In genomic region chr8:70373397-70374317, GRCm38 (mm10) we compare ENCODE assay signal across 9 mouse cellular contexts. TPM values are rescaled to one million over a fixed set of nuclear protein-coding genes. Genes with fewer than 3 reads are reported as not detected.
DNase-seq lines count a peak whose midpoint lies in the region; ATAC-seq lines count a peak whose summit lies in the region.
"Had no signal": no experiment of that assay in that cellular context is flagged by ENCODE, and none has a peak within 500 bp of the region (broad histone marks: within the 10 kb centered on the region; RNA-seq: fewer than 3 reads in every experiment).

TSS of gene Comp (plus strand) at chr8:70373558.

- peak within 1 kb of the TSS; percentile 17; the same call in 1 of the 2 replicates for H3K27ac ChIP-seq in heart, embryonic 13.5 days (replicated peaks)
- no peak within 1 kb of the TSS for H3K27ac ChIP-seq in forebrain, embryonic 15.5 days (replicated peaks)
- H3K27ac ChIP-seq in midbrain, embryonic 11.5 days (ENCODE audit: low read depth, low read length) = no peak within 1 kb of the TSS

- DNase-seq in heart, adult 9 months (ENCODE audit: low spot score in 2 of 2) = no peak
- peak; percentile 28 for DNase-seq in ZHBTc4 (ENCODE audit: low read depth, low spot score)
- DNase-seq in midbrain, embryonic 11.5 days (ENCODE audit: low spot score, missing footprints) = peak; percentile 91
- no peak for DNase-seq in thymus, adult 18-20 months
- DNase-seq in urinary bladder, postnatal 14 days (ENCODE audit: low spot score) = no peak

- H3K36me3 ChIP-seq in heart, embryonic 13.5 days = no peaks in the 10 kb centered on the region
- no peaks in the 10 kb centered on the region for H3K36me3 ChIP-seq in forebrain, embryonic 15.5 days
- H3K36me3 ChIP-seq in midbrain, embryonic 11.5 days (ENCODE audit: control insufficient read depth, insufficient read depth, low read length) = no peaks in the 10 kb centered on the region

- H3K4me3 ChIP-seq in heart, embryonic 13.5 days = peak within 1 kb of the TSS; percentile 46
- H3K4me3 ChIP-seq in forebrain, embryonic 15.5 days = peak within 1 kb of the TSS; percentile 30
- peak within 1 kb of the TSS; percentile 7 for H3K4me3 ChIP-seq in midbrain, embryonic 11.5 days (ENCODE audit: low read depth, low read length)

- H3K9ac ChIP-seq in heart, embryonic 13.5 days = peak within 1 kb of the TSS; percentile 37
- H3K9ac ChIP-seq in forebrain, embryonic 15.5 days (replicated peaks) = no peak within 1 kb of the TSS
- no peak within 1 kb of the TSS for H3K9ac ChIP-seq in midbrain, embryonic 11.5 days (ENCODE audit: low read length)

- 4% methylated on average over 47 of the region's 47 CpGs for WGBS in heart, embryonic 13.5 days
- 3% methylated on average over 47 of the region's 47 CpGs for WGBS in forebrain, embryonic 15.5 days
- WGBS in midbrain, embryonic 11.5 days = 3% methylated on average over 47 of the region's 47 CpGs

- H3K4me1 ChIP-seq in heart, embryonic 13.5 days = peaks cover 58% of the 10 kb centered on the region
- H3K4me1 ChIP-seq in forebrain, embryonic 15.5 days = peaks cover 24% of the 10 kb centered on the region
- H3K4me1 ChIP-seq in midbrain, embryonic 11.5 days (ENCODE audit: control insufficient read depth, insufficient read depth, low read length) = peaks cover 8% of the 10 kb centered on the region

- ATAC-seq in heart, embryonic 13.5 days (ENCODE audit: extremely low read depth, insufficient number of reproducible peaks, low FRiP score, low TSS enrichment) = no peak
- peak; percentile 3; the same call in 1 of the 2 replicates for ATAC-seq in forebrain, embryonic 15.5 days (replicated peaks)
- 0 out of 2 replicates have a peak, but pooled peaks have one; percentile 6 for ATAC-seq in midbrain, embryonic 11.5 days (ENCODE audit: low FRiP score)
- ATAC-seq in granulocyte monocyte progenitor cell, adult 5-6 weeks (replicated peaks; ENCODE audit: poor library complexity, severe bottlenecking) = no peak

- H3K4me2 ChIP-seq in heart, embryonic 13.5 days = peak within 1 kb of the TSS; percentile 68
- peak within 1 kb of the TSS; percentile 41 for H3K4me2 ChIP-seq in forebrain, embryonic 15.5 days (replicated peaks)
- H3K4me2 ChIP-seq in midbrain, embryonic 11.5 days = peak within 1 kb of the TSS; percentile 27

- H3K27me3 ChIP-seq in heart, embryonic 13.5 days (replicated peaks) = peaks cover 73% of the 10 kb centered on the region
- H3K27me3 ChIP-seq in forebrain, embryonic 15.5 days = peaks cover 73% of the 10 kb centered on the region
- H3K27me3 ChIP-seq in midbrain, embryonic 11.5 days (ENCODE audit: control insufficient read depth, insufficient read depth, low read length) = peaks cover 70% of the 10 kb centered on the region
- H3K27me3 ChIP-seq: Patski had no signal

- no peaks in the 10 kb centered on the region for H3K9me3 ChIP-seq in heart, embryonic 13.5 days
- no peaks in the 10 kb centered on the region for H3K9me3 ChIP-seq in forebrain, embryonic 15.5 days
- no peaks in the 10 kb centered on the region for H3K9me3 ChIP-seq in midbrain, embryonic 11.5 days (ENCODE audit: control insufficient read depth, low read length)

RNA-seq across cellular contexts. Expression of gene Comp, which starts in this region (rescaled TPM):
- polyA plus RNA-seq in heart, embryonic 13.5 days (2015; fragmentation: Nextera tagmentation; extraction: Ambion mirVana) = 3.5 TPM in 2 replicates
- polyA plus RNA-seq in forebrain, embryonic 15.5 days (2015; fragmentation: Nextera tagmentation; extraction: Ambion mirVana) = 0.14 TPM in 1 of 2 replicates, not detected in the other
- polyA plus RNA-seq in midbrain, embryonic 11.5 days (2014; fragmentation: Nextera tagmentation; extraction: Ambion mirVana) = 0.21 TPM in 1 of 2 replicates, not detected in the other
- total RNA-seq in granulocyte monocyte progenitor cell, adult 5-6 weeks (2014; fragmentation: Nextera tagmentation) = 0.88 TPM in 1 of 2 replicates, not detected in the other
- total RNA-seq in granulocyte monocyte progenitor cell, adult 5-6 weeks (2017) = not detected in 2 replicates

Comparison
In these comparisons a context has a peak if more than half of its experiments do, and no peak if none do; other contexts are left out.
1. Peak in ATAC-seq, H3K4me3 ChIP-seq and H3K4me2 ChIP-seq in forebrain, embryonic 15.5 days; RNA of the gene not detected or under 1 TPM.
2. Peak in DNase-seq, ATAC-seq, H3K4me3 ChIP-seq and H3K4me2 ChIP-seq in midbrain, embryonic 11.5 days; RNA of the gene not detected or under 1 TPM.